ENCODE assay signal across 8 mouse cellular contexts in genomic region chr1:195131675-195132015, GRCm38 (mm10). TPM values are rescaled to one million over a fixed set of nuclear protein-coding genes. Genes with fewer than 3 reads are reported as not detected.
DNase-seq lines count a peak whose midpoint lies in the region; ATAC-seq and TF ChIP-seq lines count a peak whose summit lies in the region.

No protein-coding gene starts in this region.

- no peak for TF ChIP-seq CTCF in heart, adult 2 months (IDR thresholded peaks at IDR 0.05)
- TF ChIP-seq CTCF in CH12.LX (conservative IDR thresholded peaks at IDR 0.05 in 1 of 2, IDR thresholded peaks at IDR 0.05 in 1 of 2; ENCODE audit: low read depth in 2 of 2, low read length in 2 of 2) = no peak

- no peak for ATAC-seq in forebrain, embryonic 16.5 days

- no peak for TF ChIP-seq RAD21 in CH12.LX (IDR thresholded peaks at IDR 0.05; ENCODE audit: low read depth, low read length)

- WGBS in heart, adult 2 months = 11% methylated on average over 4 of the region's 4 CpGs
- 26% methylated on average over 4 of the region's 4 CpGs for WGBS in forebrain, embryonic 16.5 days

- intact Hi-C loops in heart, adult 2 months (cut with DNase I) = loop anchor here (2.0 to 10.0 kb wide), 4 partner anchors 101 to 257 kb away; no protein-coding TSS in a partner anchor
- intact Hi-C loops in heart, postnatal 10 days (cut with DNase I) = loop anchor here (5.0 to 10.0 kb wide), 3 partner anchors 101 to 257 kb away; no protein-coding TSS in a partner anchor

- peaks cover 19% of the 10 kb centered on the region for H3K36me3 ChIP-seq in heart, adult 2 months (ENCODE audit: control insufficient read depth, insufficient read depth, low read length)
- peaks cover 8 to 23% of the 10 kb centered on the region in 2 experiments for H3K36me3 ChIP-seq in CH12.LX (replicated peaks in 1 of 2; ENCODE audit: control insufficient read depth in 1 of 2, insufficient read depth in 1 of 2, low read length in 1 of 2)
- H3K36me3 ChIP-seq in forebrain, embryonic 16.5 days (ENCODE audit: control insufficient read depth, insufficient read depth) = peaks cover 3% of the 10 kb centered on the region

- H3K4me2 ChIP-seq in CH12.LX (ENCODE audit: insufficient read depth, low read depth, poor library complexity, severe bottlenecking) = peak overlapping the region; percentile 98; the same call in 1 of the 2 replicates
- H3K4me2 ChIP-seq in forebrain, embryonic 16.5 days (ENCODE audit: low read length) = peak overlapping the region; percentile 68

- H3K4me1 ChIP-seq in heart, adult 2 months (ENCODE audit: control insufficient read depth, insufficient read depth, low read length) = no peaks in the 10 kb centered on the region; the same call in 1 of the 2 replicates
- peaks cover 0 to 23% of the 10 kb centered on the region in 2 experiments; a peak in 1 of 4 replicates for H3K4me1 ChIP-seq in CH12.LX (ENCODE audit: control insufficient read depth in 1 of 2, insufficient read depth in 2 of 2)
- H3K4me1 ChIP-seq in forebrain, embryonic 16.5 days (replicated peaks; ENCODE audit: control insufficient read depth, insufficient read depth, low read length) = peaks cover 12% of the 10 kb centered on the region

- in situ Hi-C loops in CH12.LX (cut with MboI; ENCODE audit: low pct_ligation_motif_present, low pct_unique_long_range_greater_than_20kb, low sequenced_read_pairs) = no loop called here

- peak overlapping the region; percentile 85 for H3K4me3 ChIP-seq in heart, adult 2 months
- peak overlapping the region; percentile 60 to 72 (median 68) for H3K4me3 ChIP-seq in CH12.LX (replicated peaks in 1 of 3; ENCODE audit: low read depth in 2 of 3, low read length in 2 of 3, poor library complexity in 1 of 3)
- peak overlapping the region; percentile 59 for H3K4me3 ChIP-seq in forebrain, embryonic 16.5 days (replicated peaks; ENCODE audit: low read length)

- DNase-seq in heart, adult 2 months = no peak
- no peak for DNase-seq in heart, postnatal 10 days
- no peak for DNase-seq in CH12.LX (ENCODE audit: extremely low read depth)
- peak; percentile 1 for DNase-seq in lung, postnatal 25 days (ENCODE audit: low spot score)
- DNase-seq in gastrocnemius, adult 18-20 months (ENCODE audit: low spot score) = no peak
- no peak for DNase-seq in adrenal gland, adult 2 months
- DNase-seq in frontal cortex, postnatal 14 days (ENCODE audit: low spot score in 2 of 2) = no peak

- no peak for TF ChIP-seq POLR2A in heart, adult 2 months (IDR thresholded peaks at IDR 0.05; ENCODE audit: insufficient read depth, low read depth, low read length)
- TF ChIP-seq POLR2A in CH12.LX (IDR thresholded peaks at IDR 0.05; ENCODE audit: low read depth, low read length) = no peak

- dilution Hi-C loops in CH12.LX (cut with MboI; ENCODE audit: extremely low pct_ligation_motif_present, extremely low pct_unique_long_range_greater_than_20kb, low sequenced_read_pairs) = no loop called here

- TF ChIP-seq EP300 in heart, adult 2 months (IDR thresholded peaks at IDR 0.05; ENCODE audit: insufficient read depth, low read depth, low read length) = no peak
- no peak for TF ChIP-seq EP300 in CH12.LX (IDR thresholded peaks at IDR 0.05; ENCODE audit: low read length)

- H3K27ac ChIP-seq in heart, adult 2 months = peak overlapping the region; percentile 97
- H3K27ac ChIP-seq in CH12.LX (ENCODE audit: insufficient read depth, low read depth) = no peak overlapping the region
- peak overlapping the region; percentile 93 for H3K27ac ChIP-seq in forebrain, embryonic 16.5 days (ENCODE audit: low read length)

- H3K27me3 ChIP-seq in heart, adult 2 months (ENCODE audit: control insufficient read depth, insufficient read depth, low read length) = no peaks in the 10 kb centered on the region
- no peaks in the 10 kb centered on the region for H3K27me3 ChIP-seq in CH12.LX (replicated peaks)
- H3K27me3 ChIP-seq in forebrain, embryonic 16.5 days (replicated peaks; ENCODE audit: control insufficient read depth, insufficient read depth, low read length) = no peaks in the 10 kb centered on the region

- peak overlapping the region; percentile 99 for H3K9ac ChIP-seq in heart, adult 2 months (ENCODE audit: low read depth, low read length)
- H3K9ac ChIP-seq in CH12.LX (ENCODE audit: insufficient read depth, low read depth) = peak overlapping the region; percentile 94
- H3K9ac ChIP-seq in forebrain, embryonic 16.5 days (replicated peaks; ENCODE audit: low read depth, low read length) = peak overlapping the region; percentile 69

- no peaks in the 10 kb centered on the region for H3K9me3 ChIP-seq in CH12.LX (replicated peaks; ENCODE audit: low read length)
- no peaks in the 10 kb centered on the region for H3K9me3 ChIP-seq in forebrain, embryonic 16.5 days (ENCODE audit: control insufficient read depth, low read length)

- H3K79me2 ChIP-seq in heart, adult 2 months (replicated peaks; ENCODE audit: control insufficient read depth, insufficient read depth, low read length) = no peaks in the 10 kb centered on the region
- H3K79me2 ChIP-seq in CH12.LX (replicated peaks; ENCODE audit: control insufficient read depth, extremely low read depth, insufficient read depth, poor library complexity, severe bottlenecking) = peaks cover 10% of the 10 kb centered on the region

TF ChIP-seq in CH12.LX, 34 proteins besides CTCF, POLR2A, EP300 and RAD21:
- TF ChIP-seq PAX5 (IDR thresholded peaks at IDR 0.05; ENCODE audit: low read length) (no peak), SIN3A (IDR thresholded peaks at IDR 0.05; ENCODE audit: low read length) (peak; percentile 45; the same call in 1 of the 2 replicates), ZNF384 (IDR thresholded peaks at IDR 0.05; ENCODE audit: low read depth, low read length) (no peak), USF2 (conservative IDR thresholded peaks at IDR 0.05; ENCODE audit: low read depth, low read length) (no peak), CHD1 (IDR thresholded peaks at IDR 0.05; ENCODE audit: low read depth, low read length) (0 out of 2 replicates have a peak, but pooled peaks have one; percentile 67), POLR2AphosphoS2 (IDR thresholded peaks at IDR 0.05; ENCODE audit: low read depth, low read length) (no peak), MXI1 (IDR thresholded peaks at IDR 0.05; ENCODE audit: low read depth, low read length) (peak; percentile 17; the same call in 1 of the 2 replicates), SMC3 (IDR thresholded peaks at IDR 0.05; ENCODE audit: low read depth, low read length) (no peak), BHLHE40 (IDR thresholded peaks at IDR 0.05; ENCODE audit: low read depth, low read length) (peak; percentile 48; the same call in 1 of the 2 replicates), HCFC1 (IDR thresholded peaks at IDR 0.05; ENCODE audit: low read depth, low read length) (no peak; the same call in 1 of the 2 replicates), RCOR1 (conservative IDR thresholded peaks at IDR 0.05; ENCODE audit: low read depth, low read length) (no peak), MEF2A (IDR thresholded peaks at IDR 0.05; ENCODE audit: borderline replicate concordance, low read depth, low read length) (no peak)

RNA-seq across cellular contexts. Expression of gene Cr1l, which starts 0.3 kb away (rescaled TPM):
- 10 to 100 TPM; 63.3 to 64.7 TPM for total RNA-seq in heart, adult 2 months (2021)
- polyA plus RNA-seq in heart, adult 2 months (2012; rRNA removed) = 75.1 and 105 TPM in 2 replicates
- total RNA-seq in heart, postnatal 10 days (2021) = 10 to 100 TPM; 65.8 to 72.5 TPM
- total RNA-seq in CH12.LX (2012; rRNA removed) = 84.6 and 89.9 TPM in 2 replicates
- total RNA-seq in CH12.LX (2014; rRNA removed) = 134 and 153 TPM in 2 replicates
- 76.1 and 76.4 TPM in 2 replicates for polyA plus RNA-seq in CH12.LX (2012; ENCODE audit: insufficient read length, low read depth)
- polyA plus RNA-seq in forebrain, embryonic 16.5 days (2015; fragmentation: Nextera tagmentation; extraction: Ambion mirVana) = 43.8 and 47.4 TPM in 2 replicates
- total RNA-seq in gastrocnemius, adult 18-20 months (2021) = 10 to 100 TPM; 30.6 to 31.9 TPM
- total RNA-seq in adrenal gland, adult 2 months (2021) = 10 to 100 TPM; 83.0 to 86.5 TPM
- polyA plus RNA-seq in adrenal gland, adult 2 months (2012; rRNA removed) = 29.4 and 50.1 TPM in 2 replicates

RNA-seq across cellular contexts. Expression of gene Cd46, which starts 39.6 kb away (rescaled TPM):
- 1 to 10 TPM in 1 of 2 experiments, under 1 TPM in 1; 0.73 to 1.0 TPM for total RNA-seq in heart, adult 2 months (2021)
- polyA plus RNA-seq in heart, adult 2 months (2012; rRNA removed) = 0.66 and 1.2 TPM in 2 replicates
- total RNA-seq in heart, postnatal 10 days (2021) = 1 to 10 TPM; 1.7 TPM
- 0.25 and 0.38 TPM in 2 replicates for total RNA-seq in CH12.LX (2012; rRNA removed)
- 1.5 and 1.8 TPM in 2 replicates for total RNA-seq in CH12.LX (2014; rRNA removed)
- 1.3 and 1.4 TPM in 2 replicates for polyA plus RNA-seq in CH12.LX (2012; ENCODE audit: insufficient read length, low read depth)
- 1.5 and 2.1 TPM in 2 replicates for polyA plus RNA-seq in forebrain, embryonic 16.5 days (2015; fragmentation: Nextera tagmentation; extraction: Ambion mirVana)
- 1 to 10 TPM; 1.1 to 1.4 TPM for total RNA-seq in gastrocnemius, adult 18-20 months (2021)
- total RNA-seq in adrenal gland, adult 2 months (2021) = 1 to 10 TPM; 1.5 to 1.6 TPM
- 0.19 TPM in 2 replicates for polyA plus RNA-seq in adrenal gland, adult 2 months (2012; rRNA removed)

RNA-seq across cellular contexts. Expression of gene Cr2, which starts 44.9 kb away (rescaled TPM):
- under 1 TPM; 0.26 to 0.75 TPM for total RNA-seq in heart, adult 2 months (2021)
- polyA plus RNA-seq in heart, adult 2 months (2012; rRNA removed) = 0.21 and 0.94 TPM in 2 replicates
- under 1 TPM in 1 of 2 experiments, not detected in 1; 0.29 TPM for total RNA-seq in heart, postnatal 10 days (2021)
- total RNA-seq in CH12.LX (2012; rRNA removed) (0.08 and 0.17 TPM in 2 replicates), CH12.LX (2014; rRNA removed) (0.51 and 0.62 TPM in 2 replicates)
- 0.97 and 3.0 TPM in 2 replicates for polyA plus RNA-seq in CH12.LX (2012; ENCODE audit: insufficient read length, low read depth)
- polyA plus RNA-seq in forebrain, embryonic 16.5 days (2015; fragmentation: Nextera tagmentation; extraction: Ambion mirVana) = 0.53 and 1.2 TPM in 2 replicates
- not detected for total RNA-seq in gastrocnemius, adult 18-20 months (2021)
- 1 to 10 TPM in 1 of 2 experiments, not detected in 1; 1.0 TPM for total RNA-seq in adrenal gland, adult 2 months (2021)
- not detected in 2 replicates for polyA plus RNA-seq in adrenal gland, adult 2 months (2012; rRNA removed)
